Mouse (Mus musculus) c-Kit-positive CD71-negative TER-119-negative erythroid progenitor cells, embryonic 14.5 days (primary cell): ENCODE measurements around the gene C1qtnf4.

ENCODE experiments used
- DNase-seq: peaks from one replicate; pipeline ENCODE4 v3.0.0-alpha.2; 2013; ENCODE audit warnings: low read depth

Gene C1qtnf4

DNA sequence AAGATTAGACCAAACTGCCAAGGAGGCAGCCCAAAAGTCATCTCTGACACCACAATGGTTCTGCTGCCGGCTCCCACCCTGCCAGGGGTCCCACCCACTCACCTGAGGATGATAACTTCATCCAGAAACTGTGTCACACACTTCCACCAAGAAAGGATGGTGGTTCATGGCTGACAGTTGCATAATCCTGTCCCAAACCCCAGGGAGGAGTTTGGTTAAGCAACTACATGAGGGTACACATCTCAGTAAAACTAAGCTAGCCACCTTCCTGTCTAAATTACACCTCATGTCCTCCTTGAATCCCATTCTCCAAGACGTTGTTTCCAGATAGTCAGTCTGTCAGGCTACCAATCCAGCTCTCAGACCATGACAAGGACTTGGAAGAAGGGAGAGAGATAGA is 46.6 kb downstream of the C1qtnf4 start:
- DNase-seq, result no peak

DNA sequence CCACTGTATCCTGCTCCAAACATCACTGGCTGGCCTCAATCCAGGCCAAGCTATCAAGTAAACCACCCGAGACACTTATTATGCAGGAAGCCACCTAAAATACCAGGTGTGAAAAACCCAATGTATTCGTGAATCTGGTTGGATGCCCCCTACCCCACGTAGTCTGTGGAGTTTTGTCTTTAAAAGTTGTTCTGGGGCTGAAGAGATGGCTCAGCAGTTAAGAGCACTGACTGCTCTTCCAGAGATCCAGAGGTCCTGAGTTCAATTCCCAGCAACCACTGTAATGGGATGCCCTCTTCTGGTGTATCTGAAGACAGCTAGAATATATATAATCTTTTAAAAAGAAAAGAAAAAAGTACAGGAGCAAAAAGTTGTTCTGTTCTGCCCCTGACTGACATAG is 52.7 kb downstream of the C1qtnf4 start:
- no peak for DNase-seq

DNA sequence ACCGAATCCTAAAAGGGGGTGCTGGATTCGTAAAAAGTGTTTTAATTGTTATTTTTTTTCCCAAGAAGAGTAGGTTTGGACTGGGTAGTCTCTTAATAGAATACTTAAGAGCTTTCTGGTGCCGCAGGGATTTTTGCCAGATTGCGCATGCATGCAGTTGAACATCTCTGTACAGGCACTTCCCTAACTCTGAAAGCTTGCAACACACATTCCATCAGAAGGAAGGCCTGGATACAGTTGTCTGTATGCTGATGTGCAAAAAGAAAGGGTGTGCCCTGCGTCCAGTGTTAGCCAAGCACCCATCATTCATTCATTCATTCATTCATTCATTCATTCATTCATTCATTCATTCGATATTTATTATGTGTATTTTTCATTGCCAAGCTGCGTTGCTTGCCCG is 54.1 kb downstream of the C1qtnf4 start:
- no peak for DNase-seq
